Mouse (Mus musculus): ENCODE data around the gene Foxi3. TPM values are rescaled to one million over a fixed set of nuclear protein-coding genes. Genes with fewer than 3 reads are reported as not detected.

Gene Foxi3
- not detected in 2 replicates for polyA plus RNA-seq (2016; fragmentation: Nextera tagmentation; extraction: Ambion mirVana)

DNA sequence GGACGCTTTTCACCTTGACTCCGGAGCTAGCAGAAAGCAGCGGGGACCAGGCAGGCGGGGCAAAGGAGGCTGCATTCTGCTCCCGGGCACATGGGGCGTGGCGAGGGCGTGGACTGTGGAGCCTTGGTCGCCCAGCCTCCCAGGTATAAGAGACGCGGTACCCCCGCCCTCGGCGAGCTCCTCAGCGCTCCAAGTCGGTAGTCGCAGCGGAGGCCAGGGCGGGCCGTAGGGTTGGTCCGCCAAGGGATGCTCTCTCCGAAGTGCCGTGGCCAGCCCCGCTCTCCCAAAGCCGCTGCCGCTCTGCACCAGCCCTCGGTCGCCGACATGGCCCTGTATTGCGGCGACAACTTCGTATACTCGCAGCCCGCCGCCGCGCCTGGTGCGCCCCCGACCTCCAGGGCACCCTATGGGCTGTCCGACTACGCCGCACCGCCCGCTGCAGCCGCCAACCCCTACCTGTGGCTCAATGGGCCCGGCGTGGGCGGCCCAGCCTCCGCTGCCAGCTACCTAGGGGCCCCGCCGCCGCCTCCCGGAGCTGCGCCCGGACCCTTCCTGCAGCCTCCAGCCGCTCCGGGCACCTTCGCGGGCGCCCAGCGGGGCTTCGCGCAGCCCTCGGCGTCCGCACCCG is at the start of gene Foxi3:
TSS of gene Foxi3 (plus strand) at position 247 of the 628 bp plus-strand sequence.
- Histone ChIP-seq H3K27me3 (peaks cover 77% of the 10 kb centered on the region), H3K9me3 (no peaks in the 10 kb centered on the region), H3K27ac (replicated peaks) (no peak within 1 kb of the TSS), H3K36me3 (no peaks in the 10 kb centered on the region), H3K9ac (replicated peaks) (peak within 1 kb of the TSS; percentile 41; the same call in 1 of the 2 replicates), H3K4me3 (peak within 1 kb of the TSS; percentile 52), H3K4me1 (peaks cover 14% of the 10 kb centered on the region), H3K4me2 (replicated peaks) (peak within 1 kb of the TSS; percentile 86)
- under 1% methylated on average over 63 of the region's 67 CpGs for WGBS
- peak; percentile 68 for ATAC-seq (ENCODE audit: low FRiP score, low read depth)

DNA sequence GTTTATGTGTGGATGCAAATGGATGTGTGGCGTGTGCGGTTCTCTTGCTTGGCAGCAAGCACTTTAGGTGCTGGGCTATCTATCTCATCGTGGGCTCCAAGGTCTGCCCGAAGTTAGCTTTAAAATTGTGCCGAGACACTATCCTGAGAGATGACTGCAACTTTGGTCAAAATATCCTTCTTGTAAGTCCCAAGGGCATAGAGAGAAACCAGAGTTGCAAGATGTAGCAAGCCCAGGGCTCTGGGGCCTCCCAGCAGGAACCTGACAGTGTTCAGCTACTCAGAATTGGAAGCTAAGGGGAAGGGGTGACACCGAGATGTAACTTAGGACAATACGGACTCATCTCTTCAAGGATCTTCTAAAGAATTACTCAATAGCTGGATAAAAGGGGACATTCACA is 46.8 kb upstream of the Foxi3 start:
- no peak overlapping the region for H3K4me3 ChIP-seq
- H3K9me3 ChIP-seq: no peaks in the 10 kb centered on the region
- H3K27ac ChIP-seq (replicated peaks): no peak overlapping the region
- no peak for ATAC-seq (ENCODE audit: low FRiP score, low read depth)
- H3K4me1 ChIP-seq: peaks cover 10% of the 10 kb centered on the region; the same call in 1 of the 2 replicates
- no peak overlapping the region for H3K4me2 ChIP-seq (replicated peaks)
- peaks cover 11% of the 10 kb centered on the region for H3K27me3 ChIP-seq
- WGBS: 91% methylated on average over 7 of the region's 7 CpGs
- no peak overlapping the region for H3K9ac ChIP-seq (replicated peaks)
- peaks cover 17% of the 10 kb centered on the region for H3K36me3 ChIP-seq

DNA sequence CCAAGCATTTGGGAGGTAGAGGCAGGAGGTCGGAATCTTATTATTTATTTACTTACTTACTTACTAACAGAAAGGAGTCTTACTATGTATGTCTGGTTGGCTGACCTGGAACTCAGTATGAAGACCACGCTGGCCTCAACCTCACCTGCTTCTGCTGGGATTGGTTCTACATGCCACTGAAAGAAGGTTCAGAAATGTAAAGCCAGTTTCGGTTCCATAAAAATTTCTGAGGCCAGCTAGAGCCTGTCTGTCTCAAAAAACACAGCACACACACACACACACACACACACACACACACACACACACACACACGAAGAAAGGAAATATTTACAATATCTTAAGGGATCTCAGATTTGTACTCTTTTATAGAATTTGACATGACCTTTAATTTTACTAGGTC is 46.0 kb upstream of the Foxi3 start:
- H3K27ac ChIP-seq (replicated peaks): no peak overlapping the region
- WGBS: 82% methylated on average over 4 of the region's 4 CpGs
- peaks cover 10% of the 10 kb centered on the region; the same call in 1 of the 2 replicates for H3K4me1 ChIP-seq
- peaks cover 15% of the 10 kb centered on the region for H3K36me3 ChIP-seq
- H3K9ac ChIP-seq (replicated peaks): no peak overlapping the region
- no peaks in the 10 kb centered on the region for H3K9me3 ChIP-seq
- H3K4me3 ChIP-seq: no peak overlapping the region
- ATAC-seq (ENCODE audit: low FRiP score, low read depth): no peak
- H3K4me2 ChIP-seq (replicated peaks): no peak overlapping the region
- H3K27me3 ChIP-seq: peaks cover 11% of the 10 kb centered on the region

DNA sequence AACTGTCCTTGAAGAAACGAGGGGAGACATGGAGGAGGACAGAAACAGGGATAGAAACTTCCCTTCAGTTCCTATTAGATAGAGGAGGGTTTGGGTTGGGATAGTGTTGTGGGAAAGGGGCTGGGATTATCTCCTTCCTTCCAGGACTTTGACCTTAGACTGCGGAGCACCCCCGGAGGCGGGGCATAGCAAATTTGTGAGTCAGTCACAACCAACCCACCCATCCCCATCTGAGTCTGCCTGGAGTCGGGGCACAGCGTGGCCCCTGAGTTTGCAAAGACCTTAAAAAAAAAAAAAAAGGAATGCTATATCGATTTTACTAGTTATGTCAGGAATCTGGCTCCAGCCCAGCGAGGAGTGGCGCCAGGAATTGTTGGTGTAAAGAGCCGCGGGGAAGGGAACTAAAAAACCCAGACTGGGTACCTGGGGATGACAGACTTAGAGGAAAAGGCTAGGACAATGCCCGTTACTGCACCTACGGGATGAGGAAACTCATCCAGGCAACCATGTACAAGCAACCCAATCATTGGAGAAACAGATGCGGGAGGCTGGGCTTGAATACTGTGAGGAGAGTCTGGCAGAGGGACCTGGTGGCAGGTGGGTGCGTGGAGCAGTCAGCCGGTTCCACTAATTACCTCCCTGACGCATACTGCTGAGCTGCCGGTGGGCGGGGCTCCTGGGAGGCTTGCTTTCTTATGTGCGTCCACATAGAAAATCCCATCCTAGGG is 44.5 kb upstream of the Foxi3 start:
- H3K4me2 ChIP-seq (replicated peaks): peak overlapping the region; percentile 25; the same call in 1 of the 2 replicates

DNA sequence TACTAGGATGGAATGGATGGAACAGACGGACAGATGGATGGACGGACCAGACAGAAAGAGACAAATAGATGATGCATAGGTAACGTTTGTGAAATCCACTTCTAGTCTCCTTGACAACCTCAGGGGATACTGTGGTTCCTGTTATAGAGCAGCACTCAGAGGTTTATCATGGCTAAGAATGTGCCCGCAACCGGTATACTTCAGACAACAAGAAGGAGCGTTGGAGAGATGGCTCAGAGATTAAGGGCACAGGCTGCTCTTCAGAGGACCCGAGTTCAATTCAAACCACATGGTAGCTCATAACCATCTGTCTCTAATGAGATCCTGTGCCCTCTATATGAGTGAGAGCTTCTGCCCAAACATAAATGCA is 44.0 kb upstream of the Foxi3 start:
- no peak overlapping the region for H3K4me3 ChIP-seq
- H3K36me3 ChIP-seq: no peaks in the 10 kb centered on the region
- peaks cover 11% of the 10 kb centered on the region for H3K27me3 ChIP-seq
- WGBS: 75% methylated on average over 7 of the region's 7 CpGs
- no peaks in the 10 kb centered on the region for H3K9me3 ChIP-seq
- no peak overlapping the region for H3K9ac ChIP-seq (replicated peaks)
- H3K27ac ChIP-seq (replicated peaks): no peak overlapping the region
- peak overlapping the region; percentile 25; the same call in 1 of the 2 replicates for H3K4me2 ChIP-seq (replicated peaks)
- H3K4me1 ChIP-seq: peaks cover 10% of the 10 kb centered on the region; the same call in 1 of the 2 replicates
- ATAC-seq (ENCODE audit: low FRiP score, low read depth): no peak

More for the DNA sequence above, 44.5 kb upstream of the Foxi3 start:
- WGBS: 14% methylated on average over 20 of the region's 20 CpGs
- Histone ChIP-seq H3K9ac (replicated peaks) (no peak overlapping the region), H3K27me3 (peaks cover 11% of the 10 kb centered on the region), H3K36me3 (0 out of 2 replicates have a peak, but pooled peaks cover 1% of the 10 kb centered on the region), H3K27ac (replicated peaks) (no peak overlapping the region), H3K4me3 (no peak overlapping the region), H3K9me3 (no peaks in the 10 kb centered on the region), H3K4me1 (peaks cover 10% of the 10 kb centered on the region; the same call in 1 of the 2 replicates)
- ATAC-seq (ENCODE audit: low FRiP score, low read depth): no peak

DNA sequence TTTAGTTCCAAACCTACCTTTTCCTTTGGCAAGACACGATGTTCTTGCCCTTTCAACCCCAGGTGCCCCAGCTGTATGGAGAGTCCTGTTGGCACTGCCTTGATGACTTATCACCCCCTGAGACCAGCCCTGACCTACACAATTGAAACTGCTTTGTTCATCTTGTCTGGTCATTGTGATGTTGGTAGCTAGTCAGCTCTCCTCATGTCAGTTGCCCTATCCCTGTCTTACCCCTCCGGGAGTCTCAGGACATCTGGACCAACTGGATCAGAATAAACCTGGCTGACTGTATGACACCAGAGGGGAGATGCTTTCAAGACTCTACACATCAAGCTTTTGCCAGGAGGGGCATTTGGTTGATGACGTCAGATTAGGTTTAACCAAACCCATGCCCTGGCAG is 37.5 kb upstream of the Foxi3 start, which contains the start of gene Tex37:
TSS of gene Tex37 (minus strand) at position 101 of the 400 bp plus-strand sequence.
- Histone ChIP-seq H3K9ac (replicated peaks) (no peak within 1 kb of the TSS), H3K9me3 (no peaks in the 10 kb centered on the region), H3K36me3 (no peaks in the 10 kb centered on the region), H3K27me3 (no peaks in the 10 kb centered on the region; the same call in 1 of the 2 replicates), H3K27ac (replicated peaks) (no peak within 1 kb of the TSS), H3K4me1 (peaks cover 10% of the 10 kb centered on the region), H3K4me3 (no peak within 1 kb of the TSS), H3K4me2 (replicated peaks) (no peak within 1 kb of the TSS)
- no peak for ATAC-seq (ENCODE audit: low FRiP score, low read depth)
- WGBS: 89% methylated on average over 3 of the region's 3 CpGs

DNA sequence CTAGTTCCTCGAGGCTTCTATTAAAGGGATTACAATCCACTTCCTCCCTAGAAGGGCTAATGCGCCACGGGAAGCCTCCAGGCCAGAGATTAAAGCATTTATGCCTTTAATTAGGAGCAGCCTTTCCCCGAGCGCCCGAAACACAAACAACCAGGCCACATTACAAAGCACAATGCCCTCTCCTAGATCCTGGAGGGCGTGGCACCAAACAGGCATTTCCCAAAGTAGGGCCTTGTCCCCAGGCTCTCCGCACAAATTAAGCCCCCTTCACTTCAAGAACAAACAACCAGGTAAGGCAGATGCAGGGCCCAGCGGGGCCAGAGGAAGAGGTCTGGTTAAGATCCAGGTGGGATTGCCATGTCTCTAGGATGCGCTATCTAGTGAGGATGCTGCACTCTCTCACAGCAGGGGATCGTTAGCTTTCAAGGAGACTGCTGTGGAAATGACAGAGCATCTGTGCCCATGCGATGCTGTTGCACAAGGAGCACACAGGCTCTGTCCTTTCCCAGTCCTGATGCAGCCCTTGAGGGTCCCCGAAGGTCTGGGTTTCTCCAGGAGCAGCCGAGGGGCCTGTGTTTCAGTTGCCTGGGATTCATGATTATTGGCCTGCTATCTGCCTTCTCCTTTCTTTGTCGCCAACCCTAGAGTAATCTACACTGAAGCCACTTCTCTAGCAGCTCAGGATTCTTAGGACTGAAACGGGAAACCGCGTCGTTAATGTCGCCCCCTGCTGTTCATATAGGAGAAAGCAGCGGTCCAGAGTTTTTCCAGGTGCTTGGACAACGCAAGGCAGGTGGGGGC is 34.9 kb upstream of the Foxi3 start:
- peak overlapping the region; percentile 50 for H3K9ac ChIP-seq (replicated peaks)
- peak overlapping the region; percentile 25 for H3K4me3 ChIP-seq
- peak; percentile 80 for ATAC-seq (ENCODE audit: low FRiP score, low read depth)
- H3K27me3 ChIP-seq: no peaks in the 10 kb centered on the region; the same call in 1 of the 2 replicates
- peak overlapping the region; percentile 51 for H3K4me2 ChIP-seq (replicated peaks)
- no peaks in the 10 kb centered on the region for H3K9me3 ChIP-seq
- 2% methylated on average over 22 of the region's 22 CpGs for WGBS
- no peaks in the 10 kb centered on the region for H3K36me3 ChIP-seq
- H3K4me1 ChIP-seq: peaks cover 10% of the 10 kb centered on the region
- H3K27ac ChIP-seq (replicated peaks): 0 out of 2 replicates have a peak overlapping the region, but pooled peaks have one; percentile 49

DNA sequence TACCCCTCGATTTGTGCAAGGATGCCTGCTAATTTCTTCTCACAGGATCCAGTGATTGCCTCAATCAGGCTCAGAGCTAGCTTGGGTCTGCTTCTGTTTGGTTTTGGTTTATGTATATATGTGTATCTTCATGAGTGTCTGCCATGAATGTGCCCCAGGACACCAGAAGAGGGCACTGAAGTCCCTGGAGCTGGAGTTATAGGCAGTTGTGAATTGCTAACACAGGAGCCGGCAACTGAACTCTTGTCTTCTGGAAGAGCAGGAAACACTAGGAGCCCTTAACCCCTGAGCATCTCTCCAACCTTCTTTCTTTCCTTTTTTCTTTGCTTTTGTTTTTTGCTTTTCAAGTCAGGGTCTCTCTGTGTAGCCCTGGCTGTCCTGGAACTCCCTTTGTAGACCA is 24.5 kb upstream of the Foxi3 start:
- Histone ChIP-seq H3K36me3 (no peaks in the 10 kb centered on the region), H3K4me1 (no peaks in the 10 kb centered on the region), H3K9me3 (no peaks in the 10 kb centered on the region), H3K9ac (replicated peaks) (no peak overlapping the region), H3K4me3 (no peak overlapping the region), H3K27ac (replicated peaks) (no peak overlapping the region), H3K27me3 (no peaks in the 10 kb centered on the region), H3K4me2 (replicated peaks) (no peak overlapping the region)
- 88% methylated on average over 2 of the region's 2 CpGs for WGBS
- ATAC-seq (ENCODE audit: low FRiP score, low read depth): no peak

DNA sequence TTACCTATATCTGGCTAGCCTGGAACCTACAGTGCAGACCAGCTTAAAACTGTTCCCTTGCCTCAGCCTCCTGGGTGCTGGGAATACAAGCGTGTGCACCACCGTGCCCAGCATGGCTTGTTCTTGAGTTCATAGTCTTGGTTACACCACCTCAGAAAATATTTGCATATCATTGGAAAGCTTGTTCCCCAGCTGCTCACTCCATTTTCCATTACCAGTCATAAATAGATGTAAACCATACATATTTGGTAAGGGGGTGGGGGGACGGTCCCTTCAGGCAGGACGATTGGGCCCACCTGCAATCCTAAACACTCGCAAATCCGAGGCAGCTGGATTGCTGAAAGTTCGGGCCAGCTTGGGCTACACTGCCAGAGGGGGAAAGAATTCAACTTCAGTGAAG is 3.1 kb upstream of the Foxi3 start:
- H3K9ac ChIP-seq (replicated peaks): no peak overlapping the region

DNA sequence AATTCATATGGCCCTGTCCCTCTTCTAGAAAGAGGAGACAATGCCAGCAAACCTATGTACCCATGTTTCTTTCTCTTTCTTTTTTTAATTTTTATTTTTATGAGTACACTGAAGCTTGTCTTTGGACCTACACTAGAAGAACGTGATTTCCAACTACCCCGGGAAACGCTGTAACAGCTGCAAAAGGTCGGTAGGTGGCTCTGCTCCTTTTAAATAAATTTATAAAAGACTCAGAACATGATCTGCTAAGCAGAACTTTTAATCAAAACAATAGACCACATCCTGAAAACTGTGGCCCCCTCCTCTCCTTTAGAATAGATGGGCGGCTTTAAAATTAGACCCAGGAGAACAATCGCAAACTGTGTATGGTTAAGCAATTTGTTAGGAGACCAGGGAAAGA is 2.3 kb upstream of the Foxi3 start:
- no peaks in the 10 kb centered on the region for H3K9me3 ChIP-seq
- no peak overlapping the region for H3K9ac ChIP-seq (replicated peaks)
- H3K27me3 ChIP-seq: peaks cover 57% of the 10 kb centered on the region
- 10% methylated on average over 6 of the region's 6 CpGs for WGBS
- H3K4me1 ChIP-seq: peaks cover 14% of the 10 kb centered on the region
- no peak overlapping the region for H3K27ac ChIP-seq (replicated peaks)
- ATAC-seq (ENCODE audit: low FRiP score, low read depth): no peak
- H3K4me3 ChIP-seq: no peak overlapping the region
- no peaks in the 10 kb centered on the region for H3K36me3 ChIP-seq
- H3K4me2 ChIP-seq (replicated peaks): no peak overlapping the region

More for the DNA sequence above, 3.1 kb upstream of the Foxi3 start:
- Histone ChIP-seq H3K4me1 (peaks cover 14% of the 10 kb centered on the region), H3K27ac (replicated peaks) (no peak overlapping the region), H3K36me3 (no peaks in the 10 kb centered on the region), H3K9me3 (no peaks in the 10 kb centered on the region), H3K27me3 (peaks cover 51% of the 10 kb centered on the region), H3K4me2 (replicated peaks) (no peak overlapping the region), H3K4me3 (no peak overlapping the region)
- 65% methylated on average over 7 of the region's 7 CpGs for WGBS
- no peak for ATAC-seq (ENCODE audit: low FRiP score, low read depth)

DNA sequence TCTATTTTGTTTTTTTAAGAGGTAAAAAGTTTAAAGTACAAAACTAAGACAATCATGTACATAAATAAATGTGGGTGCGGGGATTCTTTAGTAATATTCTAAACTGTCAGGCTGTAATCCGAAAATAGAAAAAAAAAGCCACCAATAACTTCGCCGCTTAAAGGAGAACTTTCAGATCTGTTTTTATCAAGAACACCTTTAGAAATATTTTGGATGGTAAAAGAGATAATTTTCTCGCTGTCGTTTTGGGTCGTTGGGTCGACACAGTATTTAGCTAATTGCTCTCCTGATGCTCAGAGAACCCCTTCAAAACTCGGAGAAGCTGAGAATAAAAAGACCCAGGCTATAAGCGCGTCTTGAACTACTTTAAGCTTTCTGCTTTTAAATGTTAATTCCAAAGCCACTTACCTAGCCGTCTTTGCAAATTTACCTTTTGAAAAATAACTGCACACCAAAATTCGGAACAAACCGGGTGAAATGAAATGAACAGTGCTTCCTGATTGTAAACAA is 985 bp upstream of the Foxi3 start:
- WGBS: 5% methylated on average over 14 of the region's 14 CpGs
- Histone ChIP-seq H3K36me3 (no peaks in the 10 kb centered on the region), H3K9me3 (no peaks in the 10 kb centered on the region), H3K27me3 (peaks cover 69% of the 10 kb centered on the region), H3K4me1 (peaks cover 14% of the 10 kb centered on the region), H3K4me2 (replicated peaks) (no peak overlapping the region), H3K9ac (replicated peaks) (no peak overlapping the region), H3K27ac (replicated peaks) (no peak overlapping the region), H3K4me3 (no peak overlapping the region)
- ATAC-seq (ENCODE audit: low FRiP score, low read depth): no peak

All from midbrain, embryonic 12.5 days (tissue).